Mouse (Mus musculus) T-helper 17 cell (primary cell): ENCODE measurements around the gene Slc13a5.

Experiments used
- in situ Hi-C, 2 experiments: fragments of 300-600 bp; cut with MboI, MseI; formaldehyde crosslinking; loops; 1 replicate in 1 of 2; 2 replicates in 1 of 2; pipeline ENCODE4 v1.15.1; 2025; ENCODE audit warnings: high pct_unique_total_duplicates in 2 of 2

The Slc13a5 gene

GRCm38 (mm10) chr11:72266960-72267560 lies at the start of gene Slc13a5:
Slc13a5 (minus strand) TSS chr11:72267222.
- in situ Hi-C loops: loop anchor here in 1 of 2 experiments (10.0 kb wide), 1 partner anchor 1618 kb away; no protein-coding TSS in a partner anchor

GRCm38 (mm10) chr11:72314151-72314895 lies 47.3 kb upstream of the Slc13a5 start, which contains the start of gene Fbxo39:
Fbxo39 (plus strand) TSS chr11:72314444.
- in situ Hi-C loops: loop anchor here in 1 of 2 experiments (25.0 kb wide), 1 partner anchor 1427 kb away; no protein-coding TSS in a partner anchor

GRCm38 (mm10) chr11:72311355-72312001 lies 44.5 kb upstream of the Slc13a5 start:
- in situ Hi-C loops: loop anchor here in 1 of 2 experiments (25.0 kb wide), 1 partner anchor 1424 kb away; no protein-coding TSS in a partner anchor

GRCm38 (mm10) chr11:72310491-72310890 lies 43.5 kb upstream of the Slc13a5 start:
- in situ Hi-C loops: loop anchor here in 1 of 2 experiments (25.0 kb wide), 1 partner anchor 1423 kb away; no protein-coding TSS in a partner anchor

- in situ Hi-C loops: loop anchor here in 1 of 2 experiments (25.0 kb wide), 1 partner anchor 1422 kb away; no protein-coding TSS in a partner anchor
Observed at GRCm38 (mm10) chr11:72308982-72309381, 42.0 kb upstream of the Slc13a5 start.

GRCm38 (mm10) chr11:72307461-72307860 lies 40.4 kb upstream of the Slc13a5 start:
- in situ Hi-C loops: loop anchor here in 1 of 2 experiments (25.0 kb wide), 1 partner anchor 1420 kb away; no protein-coding TSS in a partner anchor

GRCm38 (mm10) chr11:72302230-72302629 lies 35.2 kb upstream of the Slc13a5 start:
- in situ Hi-C loops: loop anchor here in 1 of 2 experiments (25.0 kb wide), 1 partner anchor 1415 kb away; no protein-coding TSS in a partner anchor

- in situ Hi-C loops: loop anchor here in 1 of 2 experiments (25.0 kb wide), 1 partner anchor 1414 kb away; no protein-coding TSS in a partner anchor
Observed at GRCm38 (mm10) chr11:72301334-72301733, 34.3 kb upstream of the Slc13a5 start, which contains the start of gene Xaf1. Xaf1 (plus strand) TSS chr11:72301629.

GRCm38 (mm10) chr11:72293116-72293515 lies 26.1 kb upstream of the Slc13a5 start:
- in situ Hi-C loops: no loop called here

GRCm38 (mm10) chr11:72287543-72287942 lies 20.5 kb upstream of the Slc13a5 start:
- in situ Hi-C loops: no loop called here

- in situ Hi-C loops: no loop called here
Observed at GRCm38 (mm10) chr11:72287126-72287525, 20.1 kb upstream of the Slc13a5 start.

- in situ Hi-C loops: no loop called here
Observed at GRCm38 (mm10) chr11:72286651-72287050, 19.6 kb upstream of the Slc13a5 start.

- in situ Hi-C loops: no loop called here
Observed at GRCm38 (mm10) chr11:72285971-72286480, 19.0 kb upstream of the Slc13a5 start.

GRCm38 (mm10) chr11:72284532-72285182 lies 17.6 kb upstream of the Slc13a5 start:
- in situ Hi-C loops: no loop called here

- in situ Hi-C loops: no loop called here
Observed at GRCm38 (mm10) chr11:72283486-72284224, 16.6 kb upstream of the Slc13a5 start.

- in situ Hi-C loops: no loop called here
Observed at GRCm38 (mm10) chr11:72281852-72282400, 14.9 kb upstream of the Slc13a5 start.

- in situ Hi-C loops: no loop called here
Observed at GRCm38 (mm10) chr11:72281143-72281851, 14.3 kb upstream of the Slc13a5 start.

- in situ Hi-C loops: no loop called here
Observed at GRCm38 (mm10) chr11:72273341-72273740, 6.3 kb upstream of the Slc13a5 start.

- in situ Hi-C loops: no loop called here
Observed at GRCm38 (mm10) chr11:72271761-72272160, 4.7 kb upstream of the Slc13a5 start.
